Mouse (Mus musculus): ENCODE measurements around the gene Wfdc6a.

GRCm38 (mm10) chr2:164604411-164604810, 19.2 kb upstream of the Wfdc6a start:
- TF ChIP-seq POLR2A (IDR thresholded peaks at IDR 0.05; ENCODE audit: extremely low read depth, insufficient read depth, low read length) (no peak), CTCF (IDR thresholded peaks at IDR 0.05; ENCODE audit: low read depth, low read length) (no peak)

Measured in liver, adult 2 months (tissue).